Mouse (Mus musculus): ENCODE measurements at regions not wholly inside any gene's neighbourhood (a gene's known extent, or its start where the extent isn't known, plus 50 kb on each side); places are given as distances from the start of the nearest gene placed in this dataset.

DNA sequence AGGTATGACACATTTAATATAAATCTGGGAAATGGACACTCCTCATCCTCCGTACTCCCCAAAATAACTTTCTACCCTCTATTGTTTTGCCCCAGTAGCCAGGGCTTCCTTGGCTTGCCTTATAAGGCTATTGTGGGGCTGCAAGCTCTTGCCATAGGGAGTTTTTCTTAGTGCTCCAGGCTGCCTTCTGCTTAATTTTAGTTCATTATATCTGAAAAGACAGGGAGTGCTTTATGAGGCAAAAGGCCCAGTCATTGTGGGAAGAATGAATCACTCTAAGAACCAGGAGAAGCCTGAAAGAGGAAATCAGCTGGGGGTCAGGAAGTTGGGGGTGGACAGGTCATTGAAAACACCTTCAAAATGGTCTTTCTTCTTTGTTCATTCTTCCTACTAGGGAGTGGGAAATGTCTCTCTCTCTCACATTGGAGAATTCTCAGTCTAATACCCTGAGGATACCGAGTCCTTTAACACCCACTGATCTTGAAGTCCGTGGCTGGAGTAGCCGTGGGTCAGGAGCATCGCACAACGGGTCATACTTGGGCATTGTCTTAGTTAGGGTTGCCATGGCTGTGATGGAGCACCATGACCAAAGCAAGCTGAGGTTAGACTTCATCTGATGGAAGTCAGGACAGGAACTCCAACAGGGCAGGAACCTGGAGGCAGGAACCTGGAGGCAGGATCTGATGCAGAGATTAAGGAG, 70.1 kb upstream of the Map4k3 start:
- TF ChIP-seq CTCF (IDR thresholded peaks at IDR 0.05; ENCODE audit: low read depth, low read length) (no peak), POLR2A (IDR thresholded peaks at IDR 0.05; ENCODE audit: borderline replicate concordance, low read depth, low read length) (no peak)
- H3K27ac ChIP-seq (ENCODE audit: insufficient read depth, low read depth, low read length), result no peak overlapping the region
- H3K4me1 ChIP-seq (ENCODE audit: control insufficient read depth, insufficient read depth, low read length), result peaks cover 27% of the 10 kb centered on the region
- H3K4me3 ChIP-seq (ENCODE audit: insufficient read depth, low read length), result no peak overlapping the region

DNA sequence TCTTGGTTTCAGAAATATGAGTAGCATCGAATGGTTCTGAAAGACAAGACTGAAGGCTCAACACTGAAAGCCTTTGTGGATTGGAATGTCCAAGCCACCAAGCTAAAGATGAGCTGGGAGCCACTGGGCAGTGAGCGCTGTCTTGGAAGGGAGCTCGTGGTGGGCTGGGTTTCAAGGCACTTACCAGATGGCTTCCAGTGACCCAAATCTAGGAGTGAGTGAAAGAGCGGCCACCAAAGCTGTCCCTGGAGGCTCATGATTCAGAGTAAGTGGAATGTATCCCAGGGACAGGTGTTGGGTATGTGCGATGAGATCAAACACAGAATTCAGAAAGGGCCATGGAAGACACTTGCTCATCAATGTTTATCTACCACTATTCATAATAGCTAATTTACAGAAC, 68.5 kb upstream of the Map4k3 start:
- peaks cover 37% of the 10 kb centered on the region for H3K4me1 ChIP-seq (ENCODE audit: control insufficient read depth, insufficient read depth, low read length)
- TF ChIP-seq CTCF (IDR thresholded peaks at IDR 0.05; ENCODE audit: low read depth, low read length) (no peak), POLR2A (IDR thresholded peaks at IDR 0.05; ENCODE audit: borderline replicate concordance, low read depth, low read length) (no peak)
- H3K27ac ChIP-seq (ENCODE audit: insufficient read depth, low read depth, low read length), result no peak overlapping the region
- no peak overlapping the region for H3K4me3 ChIP-seq (ENCODE audit: insufficient read depth, low read length)

DNA sequence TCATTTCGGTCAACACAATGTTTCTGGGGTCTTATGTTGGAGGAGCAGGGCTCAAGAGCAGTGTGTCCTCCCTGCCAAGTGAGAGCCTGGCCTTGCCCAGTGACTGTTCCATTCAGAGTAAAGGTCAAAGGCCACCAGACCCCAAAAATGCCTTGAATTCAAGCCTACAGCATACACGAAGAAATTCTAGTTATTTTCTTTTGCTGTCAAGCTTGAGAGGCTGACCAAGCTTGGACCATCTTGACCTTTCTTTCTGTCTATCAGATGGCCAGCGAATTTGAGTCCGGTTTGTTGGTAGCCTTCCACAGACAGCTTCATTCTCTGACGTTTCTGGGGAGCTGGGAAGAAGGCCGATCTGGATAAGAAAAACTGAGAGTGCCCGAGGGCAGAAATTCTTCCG, 68.1 kb upstream of the Map4k3 start:
- no peak for TF ChIP-seq POLR2A (IDR thresholded peaks at IDR 0.05; ENCODE audit: borderline replicate concordance, low read depth, low read length)
- TF ChIP-seq CTCF (IDR thresholded peaks at IDR 0.05; ENCODE audit: low read depth, low read length), result no peak
- peaks cover 33% of the 10 kb centered on the region for H3K4me1 ChIP-seq (ENCODE audit: control insufficient read depth, insufficient read depth, low read length)
- H3K27ac ChIP-seq (ENCODE audit: insufficient read depth, low read depth, low read length), result no peak overlapping the region
- H3K4me3 ChIP-seq (ENCODE audit: insufficient read depth, low read length), result no peak overlapping the region

- no peak for TF ChIP-seq POLR2A (IDR thresholded peaks at IDR 0.05; ENCODE audit: borderline replicate concordance, low read depth, low read length)
- TF ChIP-seq CTCF (IDR thresholded peaks at IDR 0.05; ENCODE audit: low read depth, low read length), result no peak
- no peak overlapping the region for H3K4me3 ChIP-seq (ENCODE audit: insufficient read depth, low read length)
- no peak overlapping the region for H3K27ac ChIP-seq (ENCODE audit: insufficient read depth, low read depth, low read length)
- peaks cover 31% of the 10 kb centered on the region for H3K4me1 ChIP-seq (ENCODE audit: control insufficient read depth, insufficient read depth, low read length)
Measured at GRCm38 (mm10) chr17:80795453-80796105, 67.3 kb upstream of the Map4k3 start.

DNA sequence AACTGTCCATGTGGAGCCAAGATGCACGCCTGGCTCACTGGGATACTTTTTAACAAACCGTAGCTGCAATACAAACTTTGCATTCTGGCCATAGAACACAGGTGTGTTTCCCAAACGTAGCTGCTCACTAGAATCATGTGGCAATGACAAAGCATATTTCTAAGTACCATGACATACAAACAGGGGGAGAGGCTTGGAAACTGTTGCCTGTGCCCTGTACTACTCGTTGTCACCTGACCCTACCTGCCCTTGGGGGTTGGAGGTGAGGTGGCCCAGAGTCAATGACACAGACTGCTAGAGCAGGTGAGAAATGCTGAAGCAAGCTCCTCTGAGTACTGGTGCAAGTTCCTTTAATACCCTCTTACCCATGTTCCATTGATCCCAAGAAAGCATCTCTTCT, 64.3 kb upstream of the Map4k3 start:
- no peak overlapping the region for H3K4me3 ChIP-seq (ENCODE audit: insufficient read depth, low read length)
- H3K27ac ChIP-seq (ENCODE audit: insufficient read depth, low read depth, low read length), result no peak overlapping the region
- TF ChIP-seq POLR2A (IDR thresholded peaks at IDR 0.05; ENCODE audit: borderline replicate concordance, low read depth, low read length) (no peak), CTCF (IDR thresholded peaks at IDR 0.05; ENCODE audit: low read depth, low read length) (no peak)
- H3K4me1 ChIP-seq (ENCODE audit: control insufficient read depth, insufficient read depth, low read length), result peaks cover 13% of the 10 kb centered on the region

DNA sequence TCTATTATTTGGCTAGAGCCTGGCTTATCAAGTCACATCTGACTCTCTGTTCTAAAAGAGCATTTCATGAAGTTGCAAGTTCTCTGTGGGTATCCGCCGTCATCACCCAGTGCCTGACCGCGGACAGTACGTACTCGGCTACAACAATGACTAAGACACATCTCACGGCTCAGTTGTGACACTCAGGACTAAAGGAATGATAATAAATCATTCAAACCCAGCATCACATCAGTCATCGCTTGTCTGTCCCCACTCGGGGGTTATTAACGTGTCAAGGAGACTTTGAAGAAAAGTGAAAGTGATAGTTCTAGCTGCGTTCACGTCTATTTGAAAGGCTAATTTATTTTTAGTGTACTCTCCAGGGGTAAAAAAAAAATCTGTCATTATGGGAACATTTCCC, 61.4 kb upstream of the Map4k3 start:
- TF ChIP-seq POLR2A (IDR thresholded peaks at IDR 0.05; ENCODE audit: borderline replicate concordance, low read depth, low read length), result no peak
- no peak for TF ChIP-seq CTCF (IDR thresholded peaks at IDR 0.05; ENCODE audit: low read depth, low read length)
- Histone ChIP-seq H3K27ac (ENCODE audit: insufficient read depth, low read depth, low read length) (no peak overlapping the region), H3K4me3 (ENCODE audit: insufficient read depth, low read length) (0 out of 2 replicates have a peak overlapping the region, but pooled peaks have one; percentile 14), H3K4me1 (ENCODE audit: control insufficient read depth, insufficient read depth, low read length) (peaks cover 10% of the 10 kb centered on the region)

DNA sequence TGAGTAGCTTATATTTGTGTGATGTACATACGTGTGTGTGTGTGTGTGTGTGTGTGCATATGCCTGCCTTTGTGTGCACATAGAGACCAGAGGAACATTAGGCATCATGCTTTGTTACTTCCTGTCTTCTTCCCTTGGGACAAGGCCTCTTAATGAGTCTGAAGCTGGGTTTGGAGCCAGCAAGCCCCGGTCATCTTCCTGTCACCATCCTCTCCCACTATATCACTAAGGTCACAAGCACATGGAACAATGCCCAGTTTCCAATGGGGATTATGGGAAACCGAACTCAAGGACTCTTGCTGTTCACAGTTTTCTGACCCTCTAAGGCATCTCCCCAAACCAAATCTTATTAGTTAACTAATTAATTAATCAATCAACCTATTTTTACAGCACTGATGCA, 60.7 kb upstream of the Map4k3 start:
- peaks cover 10% of the 10 kb centered on the region for H3K4me1 ChIP-seq (ENCODE audit: control insufficient read depth, insufficient read depth, low read length)
- H3K27ac ChIP-seq (ENCODE audit: insufficient read depth, low read depth, low read length), result no peak overlapping the region
- TF ChIP-seq CTCF (IDR thresholded peaks at IDR 0.05; ENCODE audit: low read depth, low read length), result no peak
- TF ChIP-seq POLR2A (IDR thresholded peaks at IDR 0.05; ENCODE audit: borderline replicate concordance, low read depth, low read length), result no peak
- no peak overlapping the region for H3K4me3 ChIP-seq (ENCODE audit: insufficient read depth, low read length)

DNA sequence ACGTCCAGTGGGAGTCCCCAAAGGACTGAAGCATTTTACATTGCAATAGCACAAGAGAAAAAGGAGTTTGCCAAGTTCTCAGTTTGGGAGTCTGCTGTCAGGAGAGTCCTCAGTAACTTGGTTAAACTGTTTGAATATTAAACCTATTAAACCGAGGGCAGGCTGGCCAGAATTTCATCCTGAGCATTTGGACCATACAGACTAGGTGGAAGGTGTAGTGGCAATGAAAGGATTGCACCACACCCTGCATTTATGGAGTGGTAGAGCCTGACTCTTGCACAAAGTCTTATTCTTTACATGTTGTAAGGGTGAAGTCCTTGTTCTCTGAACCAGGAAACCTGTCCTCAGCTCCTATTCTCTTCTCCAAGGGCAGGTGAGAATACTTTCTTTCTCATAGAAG, 58.6 kb upstream of the Map4k3 start:
- no peak overlapping the region for H3K4me3 ChIP-seq (ENCODE audit: insufficient read depth, low read length)
- TF ChIP-seq POLR2A (IDR thresholded peaks at IDR 0.05; ENCODE audit: borderline replicate concordance, low read depth, low read length), result no peak
- H3K27ac ChIP-seq (ENCODE audit: insufficient read depth, low read depth, low read length), result no peak overlapping the region
- no peaks in the 10 kb centered on the region for H3K4me1 ChIP-seq (ENCODE audit: control insufficient read depth, insufficient read depth, low read length)

GRCm38 (mm10) chr17:80786061-80786851, 58.0 kb upstream of the Map4k3 start:
- TF ChIP-seq POLR2A (IDR thresholded peaks at IDR 0.05; ENCODE audit: borderline replicate concordance, low read depth, low read length) (no peak), CTCF (IDR thresholded peaks at IDR 0.05; ENCODE audit: low read depth, low read length) (no peak)
- Histone ChIP-seq H3K4me1 (ENCODE audit: control insufficient read depth, insufficient read depth, low read length) (no peaks in the 10 kb centered on the region), H3K27ac (ENCODE audit: insufficient read depth, low read depth, low read length) (no peak overlapping the region), H3K4me3 (ENCODE audit: insufficient read depth, low read length) (no peak overlapping the region)

GRCm38 (mm10) chr17:80785476-80785875, 57.2 kb upstream of the Map4k3 start:
- Histone ChIP-seq H3K4me1 (ENCODE audit: control insufficient read depth, insufficient read depth, low read length) (no peaks in the 10 kb centered on the region), H3K4me3 (ENCODE audit: insufficient read depth, low read length) (no peak overlapping the region), H3K27ac (ENCODE audit: insufficient read depth, low read depth, low read length) (no peak overlapping the region)
- TF ChIP-seq CTCF (IDR thresholded peaks at IDR 0.05; ENCODE audit: low read depth, low read length) (no peak), POLR2A (IDR thresholded peaks at IDR 0.05; ENCODE audit: borderline replicate concordance, low read depth, low read length) (no peak)

Data from bone marrow macrophage, adult 2 months (primary cell).